Mouse (Mus musculus) embryonic fibroblast, embryonic 13.5 days (primary cell): ENCODE data around the gene Scrn3.

Source experiments
- CTCF ChIP-seq: IDR thresholded peaks from 2 replicates; pipeline ENCODE4 v1.5.1; 2011; ENCODE audit warnings: mild to moderate bottlenecking, control low read depth, low read length, moderate library complexity, borderline replicate concordance; ENCODE audit not compliant: insufficient read depth
- POLR2A ChIP-seq: IDR thresholded peaks from 2 replicates; pipeline ENCODE4 v1.6.1; 2011; ENCODE audit warnings: low read depth, mild to moderate bottlenecking, control low read depth, low read length, moderate library complexity

- peak; percentile 25; the same call in 1 of the 2 replicates for TF ChIP-seq CTCF
- no peak for TF ChIP-seq POLR2A
Measured at GRCm38 (mm10) chr2:73363448-73363847, 51.0 kb downstream of the Scrn3 start.
